8 mouse cellular contexts compared by ENCODE assay signal in genomic region chr6:108784796-108785195, GRCm38 (mm10). TPM values are rescaled to one million over a fixed set of nuclear protein-coding genes. Genes with fewer than 3 reads are reported as not detected.
A peak's percentile ranks its signal among the peaks of the same experiment; 100 is the strongest.
DNase-seq lines count a peak whose midpoint lies in the region; ATAC-seq and TF ChIP-seq lines count a peak whose summit lies in the region.

No protein-coding gene starts in this region.

- no peaks in the 10 kb centered on the region for H3K9me3 ChIP-seq in E14TG2a.4 (ENCODE audit: low read length)
- no peaks in the 10 kb centered on the region for H3K9me3 ChIP-seq in forebrain, embryonic 16.5 days (ENCODE audit: control insufficient read depth, low read length)
- H3K9me3 ChIP-seq in liver, embryonic 12.5 days (replicated peaks) = no peaks in the 10 kb centered on the region

- DNase-seq in heart, adult 2 months = no peak
- no peak for DNase-seq in heart, postnatal 36 days
- peak; percentile 60 for DNase-seq in splenic B cell, adult 2 months (ENCODE audit: low read depth, low spot score)
- DNase-seq in gastrocnemius, postnatal 36 days = no peak

- peak; percentile 14; the same call in 1 of the 2 replicates for TF ChIP-seq CTCF in heart, adult 2 months (IDR thresholded peaks at IDR 0.05)
- no peak for TF ChIP-seq CTCF in E14TG2a.4 (conservative IDR thresholded peaks at IDR 0.05; ENCODE audit: low read length)

- 9% methylated on average over 5 of the region's 5 CpGs for WGBS in heart, adult 2 months
- 80% methylated on average over 5 of the region's 5 CpGs for WGBS in forebrain, embryonic 16.5 days
- 16% methylated on average over 5 of the region's 5 CpGs for WGBS in liver, embryonic 12.5 days (ENCODE audit: insufficient replicate concordance)

- no peak for TF ChIP-seq POLR2A in heart, adult 2 months (IDR thresholded peaks at IDR 0.05; ENCODE audit: insufficient read depth, low read depth, low read length)

- H3K4me1 ChIP-seq in heart, adult 2 months (ENCODE audit: control insufficient read depth, insufficient read depth, low read length) = peaks cover 5% of the 10 kb centered on the region
- H3K4me1 ChIP-seq in E14TG2a.4 (replicated peaks; ENCODE audit: low read depth, low read length) = peaks cover 40% of the 10 kb centered on the region
- H3K4me1 ChIP-seq in forebrain, embryonic 16.5 days (replicated peaks; ENCODE audit: control insufficient read depth, insufficient read depth, low read length) = peaks cover 17% of the 10 kb centered on the region
- peaks cover 31% of the 10 kb centered on the region for H3K4me1 ChIP-seq in liver, embryonic 12.5 days

- ATAC-seq in forebrain, embryonic 16.5 days = no peak
- ATAC-seq in liver, embryonic 12.5 days = no peak
- no peak for ATAC-seq in frontal cortex, adult (ENCODE audit: low TSS enrichment)

- H3K27ac ChIP-seq in heart, adult 2 months = no peak overlapping the region
- no peak overlapping the region for H3K27ac ChIP-seq in forebrain, embryonic 16.5 days (ENCODE audit: low read length)
- H3K27ac ChIP-seq in liver, embryonic 12.5 days = no peak overlapping the region

- peak overlapping the region; percentile 58 for H3K4me2 ChIP-seq in forebrain, embryonic 16.5 days (ENCODE audit: low read length)
- peak overlapping the region; percentile 77 for H3K4me2 ChIP-seq in liver, embryonic 12.5 days

- no peak for TF ChIP-seq EP300 in heart, adult 2 months (IDR thresholded peaks at IDR 0.05; ENCODE audit: insufficient read depth, low read depth, low read length)

- peak overlapping the region; percentile 98; the same call in 1 of the 2 replicates for H3K4me3 ChIP-seq in heart, adult 2 months
- H3K4me3 ChIP-seq in E14TG2a.4 (replicated peaks; ENCODE audit: low read length) = peak overlapping the region; percentile 99
- no peak overlapping the region for H3K4me3 ChIP-seq in forebrain, embryonic 16.5 days (replicated peaks; ENCODE audit: low read length)
- H3K4me3 ChIP-seq in liver, embryonic 12.5 days = peak overlapping the region; percentile 92

- H3K36me3 ChIP-seq in heart, adult 2 months (ENCODE audit: control insufficient read depth, insufficient read depth, low read length) = peaks cover 15% of the 10 kb centered on the region
- H3K36me3 ChIP-seq in E14TG2a.4 (ENCODE audit: insufficient read depth, low read length) = peaks cover 8% of the 10 kb centered on the region; the same call in 1 of the 2 replicates
- no peaks in the 10 kb centered on the region for H3K36me3 ChIP-seq in forebrain, embryonic 16.5 days (ENCODE audit: control insufficient read depth, insufficient read depth)
- H3K36me3 ChIP-seq in liver, embryonic 12.5 days = 0 out of 2 replicates have a peak, but pooled peaks cover 3% of the 10 kb centered on the region
- no peaks in the 10 kb centered on the region for H3K36me3 ChIP-seq in splenic B cell, adult 2 months (ENCODE audit: control insufficient read depth, insufficient read depth, low read length, poor library complexity, severe bottlenecking)

- peaks cover 11% of the 10 kb centered on the region for H3K79me2 ChIP-seq in heart, adult 2 months (replicated peaks; ENCODE audit: control insufficient read depth, insufficient read depth, low read length)

- H3K27me3 ChIP-seq in heart, adult 2 months (ENCODE audit: control insufficient read depth, insufficient read depth, low read length) = no peaks in the 10 kb centered on the region
- H3K27me3 ChIP-seq in E14TG2a.4 (ENCODE audit: insufficient read depth, low read length) = peaks cover 3% of the 10 kb centered on the region; the same call in 1 of the 2 replicates
- H3K27me3 ChIP-seq in forebrain, embryonic 16.5 days (replicated peaks; ENCODE audit: control insufficient read depth, insufficient read depth, low read length) = no peaks in the 10 kb centered on the region
- no peaks in the 10 kb centered on the region for H3K27me3 ChIP-seq in liver, embryonic 12.5 days (replicated peaks)
- no peaks in the 10 kb centered on the region for H3K27me3 ChIP-seq in splenic B cell, adult 2 months (ENCODE audit: control insufficient read depth, insufficient read depth, low read length, poor library complexity, severe bottlenecking)

- intact Hi-C loops in heart, adult 2 months (cut with DNase I) = no loop called here
- intact Hi-C loops in heart, postnatal 36 days (cut with DNase I) = loop anchor here (10.0 kb wide), 1 partner anchor 1980 kb away; the partner anchor contains the start of gene Crbn
- intact Hi-C loops in gastrocnemius, postnatal 36 days (cut with DNase I) = no loop called here

- no peak overlapping the region for H3K9ac ChIP-seq in heart, adult 2 months (ENCODE audit: low read depth, low read length)
- H3K9ac ChIP-seq in forebrain, embryonic 16.5 days (replicated peaks; ENCODE audit: low read depth, low read length) = no peak overlapping the region
- H3K9ac ChIP-seq in liver, embryonic 12.5 days = peak overlapping the region; percentile 85; the same call in 1 of the 2 replicates

RNA-seq across cellular contexts. Expression of gene Arl8b, which starts 1.9 kb away (rescaled TPM):
- total RNA-seq in heart, adult 2 months (2021) = 100 to 1,000 TPM in 1 of 2 experiments, 10 to 100 TPM in 1; 93.0 to 101 TPM
- 21.5 and 39.1 TPM in 2 replicates for polyA plus RNA-seq in heart, adult 2 months (2012; rRNA removed)
- 10 to 100 TPM; 92.3 to 95.7 TPM for total RNA-seq in heart, postnatal 36 days (2021)
- 104 and 110 TPM in 2 replicates for polyA plus RNA-seq in forebrain, embryonic 16.5 days (2015; fragmentation: Nextera tagmentation; extraction: Ambion mirVana)
- polyA plus RNA-seq in liver, embryonic 12.5 days (2016; fragmentation: Nextera tagmentation; extraction: Ambion mirVana) = 48.1 and 49.1 TPM in 2 replicates
- total RNA-seq in gastrocnemius, postnatal 36 days (2021) = 100 to 1,000 TPM in 1 of 2 experiments, 10 to 100 TPM in 1; 94.7 to 103 TPM

RNA-seq across cellular contexts. Expression of gene Edem1, which starts 43.6 kb away (rescaled TPM):
- 10 to 100 TPM; 10.1 to 13.8 TPM for total RNA-seq in heart, adult 2 months (2021)
- 6.0 and 7.4 TPM in 2 replicates for polyA plus RNA-seq in heart, adult 2 months (2012; rRNA removed)
- total RNA-seq in heart, postnatal 36 days (2021) = 10 to 100 TPM; 10.6 to 12.4 TPM
- polyA plus RNA-seq in forebrain, embryonic 16.5 days (2015; fragmentation: Nextera tagmentation; extraction: Ambion mirVana) = 6.8 and 7.3 TPM in 2 replicates
- polyA plus RNA-seq in liver, embryonic 12.5 days (2016; fragmentation: Nextera tagmentation; extraction: Ambion mirVana) = 30.8 TPM in 2 replicates
- total RNA-seq in gastrocnemius, postnatal 36 days (2021) = 1 to 10 TPM; 7.1 to 9.8 TPM
